Mouse (Mus musculus) small intestine, adult 2 months (tissue): ENCODE data around the gene Kdm5a. TPM values are rescaled to one million over a fixed set of nuclear protein-coding genes. Genes with fewer than 3 reads are reported as not detected.
A peak's percentile ranks its signal among the peaks of the same experiment; 100 is the strongest.

Experiments used
- H3K27ac ChIP-seq: fragments of 200-500 bp; 2 replicates; pipeline ENCODE4 v1.5.1; 2012; ENCODE audit warnings: low read depth, low read length, control low read depth, inconsistent platforms; ENCODE audit not compliant: insufficient read depth
- H3K27me3 ChIP-seq: fragments of 200-500 bp; 2 replicates; pipeline ENCODE4 v1.6.1; 2012; ENCODE audit warnings: mild to moderate bottlenecking, moderate library complexity, low read length, inconsistent platforms; ENCODE audit not compliant: control insufficient read depth, insufficient read depth
- H3K36me3 ChIP-seq: fragments of 200-500 bp; 2 replicates; pipeline ENCODE4 v1.6.1; 2012; ENCODE audit warnings: mild to moderate bottlenecking, low read length, control low read depth, inconsistent platforms; ENCODE audit not compliant: control insufficient read depth, insufficient read depth
- H3K4me1 ChIP-seq: fragments of 200-500 bp; 2 replicates; pipeline ENCODE4 v1.6.1; 2012; ENCODE audit warnings: low read length, inconsistent platforms, mixed read lengths; ENCODE audit not compliant: control insufficient read depth, insufficient read depth, insufficient read length
- H3K4me3 ChIP-seq: fragments of 200-500 bp; 2 replicates; pipeline ENCODE4 v1.5.1; 2012; ENCODE audit warnings: low read depth, mild to moderate bottlenecking, control low read depth, inconsistent platforms, low read length, moderate library complexity
- CTCF ChIP-seq: fragments of 200-500 bp; IDR thresholded peaks from 2 replicates; pipeline ENCODE4 v1.5.1; 2012; ENCODE audit warnings: low read depth, mild to moderate bottlenecking, control low read depth, inconsistent platforms, low read length, moderate library complexity, mixed read lengths; ENCODE audit not compliant: insufficient replicate concordance, insufficient read length; ENCODE audit errors: extremely low read depth
- POLR2A ChIP-seq: fragments of 200-500 bp; IDR thresholded peaks from 2 replicates; pipeline ENCODE4 v1.6.1; 2012; ENCODE audit warnings: low read depth, mild to moderate bottlenecking, control low read depth, inconsistent platforms, low read length, moderate library complexity
- WGBS: fragments of 180-500 bp; shearing (Covaris S2); methylation state at CpG from one replicate; pipeline ENCODE4 v1.1.7; 2018; 5-methylcytosine and 5-hydroxymethylcytosine counted together
- polyA plus RNA-seq: library from polyadenylated mRNA; depleted of rRNA; stranded (reverse); fragments of >200 nt; gene quantifications from 2 replicates; pipeline ENCODE4 v1.2.3, GENCODE M21; 2012

Gene Kdm5a
- polyA plus RNA-seq, 1 experiment: 1.1 TPM

GRCm38 (mm10) chr6:120365051-120365450 lies 1.1 kb downstream of the Kdm5a start:
- peaks cover 3% of the 10 kb centered on the region; the same call in 1 of the 2 replicates for H3K4me1 ChIP-seq
- WGBS: under 1% methylated on average over 15 of the region's 15 CpGs
- no peaks in the 10 kb centered on the region for H3K27me3 ChIP-seq
- TF ChIP-seq POLR2A (no peak), CTCF (no peak)
- peak overlapping the region; percentile 68 for H3K4me3 ChIP-seq
- no peak overlapping the region for H3K27ac ChIP-seq
- peaks cover 24% of the 10 kb centered on the region for H3K36me3 ChIP-seq

- peaks cover 59% of the 10 kb centered on the region for H3K36me3 ChIP-seq
- no peak overlapping the region for H3K4me3 ChIP-seq
- WGBS: 33% methylated on average over 2 of the region's 2 CpGs
- H3K4me1 ChIP-seq: peaks cover 4% of the 10 kb centered on the region; the same call in 1 of the 2 replicates
- peak overlapping the region; percentile 83 for H3K27ac ChIP-seq
- H3K27me3 ChIP-seq: no peaks in the 10 kb centered on the region
- TF ChIP-seq CTCF (no peak), POLR2A (no peak)
Measured at GRCm38 (mm10) chr6:120376736-120377135, 12.8 kb downstream of the Kdm5a start.

DNA sequence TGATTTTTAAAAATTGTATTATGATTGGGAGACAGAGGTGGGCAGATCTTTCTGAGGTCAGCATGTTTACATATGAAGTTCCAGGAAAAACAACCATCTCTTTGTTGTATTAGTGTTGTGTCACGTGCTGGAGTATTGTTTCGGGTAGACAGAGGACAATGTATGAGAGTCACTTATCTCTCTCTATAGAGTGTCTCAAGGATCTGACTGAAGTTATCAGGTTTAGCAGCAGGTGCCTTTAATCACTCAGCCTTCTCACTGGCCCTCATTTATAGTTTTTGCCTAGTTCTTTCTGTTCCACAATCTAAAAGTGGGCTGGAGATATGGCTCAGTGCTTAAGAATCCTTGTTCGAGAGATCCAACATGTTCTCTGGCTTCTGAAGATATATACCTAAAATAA lies 26.1 kb downstream of the Kdm5a start:
- TF ChIP-seq POLR2A (no peak), CTCF (no peak)
- WGBS: 88% methylated on average over 3 of the region's 3 CpGs
- Histone ChIP-seq H3K36me3 (peaks cover 48% of the 10 kb centered on the region), H3K4me3 (no peak overlapping the region), H3K27ac (no peak overlapping the region), H3K27me3 (no peaks in the 10 kb centered on the region), H3K4me1 (no peaks in the 10 kb centered on the region)

DNA sequence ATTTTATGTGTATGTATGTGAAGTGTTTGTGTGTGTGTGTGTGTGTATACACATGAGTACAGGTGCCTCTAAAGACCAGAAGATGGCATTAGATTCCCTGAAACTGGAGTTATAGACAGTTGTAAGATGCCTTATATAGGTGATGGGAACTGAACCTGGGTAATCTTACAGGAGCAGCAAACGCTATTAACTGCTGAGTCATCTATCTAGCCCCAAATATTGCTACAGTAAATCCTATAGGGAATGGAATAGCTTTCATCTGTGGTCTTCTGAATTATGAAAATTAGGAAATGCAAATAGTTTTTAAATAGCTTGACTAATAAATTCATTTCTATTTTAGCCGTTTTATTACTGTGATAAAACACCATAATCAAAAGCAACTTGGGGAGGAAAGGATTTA lies 28.9 kb downstream of the Kdm5a start:
- H3K27ac ChIP-seq: no peak overlapping the region
- TF ChIP-seq POLR2A: no peak
- TF ChIP-seq CTCF: no peak
- H3K27me3 ChIP-seq: no peaks in the 10 kb centered on the region
- H3K4me3 ChIP-seq: no peak overlapping the region
- WGBS: 89% methylated on average over 2 of the region's 2 CpGs
- H3K4me1 ChIP-seq: no peaks in the 10 kb centered on the region
- H3K36me3 ChIP-seq: peaks cover 49% of the 10 kb centered on the region

GRCm38 (mm10) chr6:120395622-120396345 lies 31.9 kb downstream of the Kdm5a start:
- 76% methylated on average over 5 of the region's 5 CpGs for WGBS
- no peaks in the 10 kb centered on the region for H3K4me1 ChIP-seq
- no peaks in the 10 kb centered on the region for H3K27me3 ChIP-seq
- no peak for TF ChIP-seq CTCF
- no peak for TF ChIP-seq POLR2A
- no peak overlapping the region for H3K4me3 ChIP-seq
- H3K27ac ChIP-seq: no peak overlapping the region
- peaks cover 52% of the 10 kb centered on the region for H3K36me3 ChIP-seq

DNA sequence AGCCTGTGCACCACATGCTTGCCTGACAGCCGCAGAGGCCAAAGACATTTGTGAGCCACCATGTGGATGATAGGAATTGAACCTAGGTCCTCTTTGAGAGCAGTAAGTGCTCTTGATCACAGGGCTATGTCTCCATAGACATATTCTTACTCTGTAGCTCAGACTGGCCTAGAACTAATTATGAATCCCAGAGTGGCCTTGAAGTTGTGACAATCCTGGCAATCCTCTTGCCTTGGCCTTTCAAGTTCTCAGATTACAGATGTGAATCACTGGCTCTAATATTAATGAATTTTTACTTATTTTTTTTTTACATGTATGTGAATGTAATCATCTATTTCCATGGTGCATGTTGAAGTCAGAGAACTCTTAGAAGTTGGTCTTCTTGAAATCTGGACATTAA lies 40.0 kb downstream of the Kdm5a start:
- no peak overlapping the region for H3K4me3 ChIP-seq
- peaks cover 57% of the 10 kb centered on the region for H3K36me3 ChIP-seq
- no peaks in the 10 kb centered on the region for H3K4me1 ChIP-seq
- WGBS: 100% methylated on average over 1 of the region's 1 CpGs
- no peak overlapping the region for H3K27ac ChIP-seq
- H3K27me3 ChIP-seq: no peaks in the 10 kb centered on the region
- TF ChIP-seq POLR2A (no peak), CTCF (no peak)

DNA sequence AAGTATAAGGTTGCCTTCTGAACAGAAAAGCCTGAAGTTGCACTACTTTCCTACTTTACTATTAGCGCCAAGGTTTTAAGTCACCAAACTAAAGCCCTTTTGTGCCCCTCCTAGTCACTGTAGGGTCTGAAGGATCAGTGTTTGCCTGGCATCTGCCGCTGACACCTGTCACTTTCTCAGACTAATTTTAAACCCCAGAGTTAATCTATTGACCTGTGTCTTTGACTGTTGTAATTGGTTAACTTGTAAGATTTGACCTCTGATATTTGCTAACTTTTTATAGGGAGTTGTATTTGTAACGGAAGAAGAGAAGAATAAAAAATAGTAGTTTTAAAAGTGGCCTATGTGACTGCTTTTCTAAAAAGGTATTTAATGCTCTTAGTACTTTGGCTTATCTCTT lies 74.2 kb downstream of the Kdm5a start:
- 82% methylated on average over 3 of the region's 3 CpGs for whole genome bisulfite sequencing
- peaks cover 41% of the 10 kb centered on the region for H3K36me3 ChIP-seq
- H3K4me3 ChIP-seq: no peak overlapping the region
- H3K27ac ChIP-seq: no peak overlapping the region
- H3K27me3 ChIP-seq: no peaks in the 10 kb centered on the region; the same call in 1 of the 2 replicates
- H3K4me1 ChIP-seq: no peaks in the 10 kb centered on the region
- TF ChIP-seq POLR2A: no peak
- no peak for TF ChIP-seq CTCF
